Mouse (Mus musculus): ENCODE results near the gene Cav1.

DNA sequence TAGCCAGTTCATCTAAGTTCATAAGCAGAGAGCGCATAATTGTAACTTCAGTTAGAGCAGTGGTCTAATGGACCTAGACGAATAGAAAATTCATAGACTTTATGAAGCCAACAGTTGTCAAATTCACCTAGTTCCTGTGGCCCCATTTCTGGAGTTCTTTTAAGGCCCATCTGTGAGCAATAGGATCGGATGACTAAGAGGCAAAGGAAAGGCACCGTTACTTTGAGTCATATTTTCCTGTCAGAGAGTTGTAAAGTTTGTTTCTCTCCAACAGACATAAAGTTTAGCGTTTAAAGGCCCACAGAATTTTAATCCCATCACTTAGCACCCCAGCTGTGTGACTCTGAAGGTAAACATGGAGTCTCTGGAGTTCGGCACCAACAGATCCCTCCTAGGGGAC lies 15.8 kb downstream of the Cav1 start:
- no peak for TF ChIP-seq CTCF (conservative IDR thresholded peaks at IDR 0.05; ENCODE audit: low read length)
- TF ChIP-seq NANOG (IDR thresholded peaks at IDR 0.05; ENCODE audit: borderline replicate concordance, low read length) = no peak
- no peak for TF ChIP-seq POU5F1 (IDR thresholded peaks at IDR 0.05; ENCODE audit: borderline replicate concordance, low read length)
